Mouse (Mus musculus) embryonic stem cell, embryonic (primary cell): ENCODE measurements at regions not wholly inside any gene's neighbourhood (a gene's known extent, or its start where the extent isn't known, plus 50 kb on each side); places are given as distances from the start of the nearest gene placed in this dataset.

ENCODE experiments used
- CTCF ChIA-PET, 4 experiments: fragments of 300-600 bp in 2 of 4; fragments of 350-600 bp in 2 of 4; sonication (Branson Sonifier 250); formaldehyde crosslinking; loops; one replicate each; lab custom pipeline; 2022; ENCODE audit warnings: inconsistent platforms in 2 of 4; lab: Charles Lee
- POLR2A ChIA-PET, 4 experiments: fragments of 300-600 bp in 2 of 4; fragments of 350-600 bp in 2 of 4; sonication (Branson Sonifier 250); formaldehyde crosslinking; loops; one replicate each; lab custom pipeline; 2022; ENCODE audit warnings: antibody characterized with exemption in 4 of 4, inconsistent platforms in 1 of 4; lab: Charles Lee

- CTCF ChIA-PET = interaction anchor here in 2 of 4 experiments (1.3 to 1.5 kb wide), 1 partner anchor 16 kb away, joined by 6 to 7 read pairs; no protein-coding TSS in a partner anchor
These were observed 50.9 kb upstream of the Tpp2 start for GRCm38 (mm10) chr1:43882576-43882975.

GRCm38 (mm10) chr1:43880396-43880795, 52.8 kb upstream of the Uxs1 start:
- ChIA-PET POLR2A (no interaction called here), CTCF (no interaction called here)

More at GRCm38 (mm10) chr1:43882576-43882975, 50.9 kb upstream of the Tpp2 start:
- POLR2A ChIA-PET = interaction anchor here in 3 of 4 experiments (0.6 to 2.2 kb wide), 15 partner anchors 10 to 352 kb away, joined by 3 to 12 read pairs (median 3); partner anchors contain the start of gene Tpp2 (in 2 of the 3)

- ChIA-PET CTCF (no interaction called here), POLR2A (no interaction called here)
These were observed 52.3 kb upstream of the Uxs1 start for GRCm38 (mm10) chr1:43879896-43880295.

- POLR2A ChIA-PET = interaction anchor here in 2 of 4 experiments (0.6 to 0.9 kb wide), 2 partner anchors 43 to 61 kb away, joined by 3 read pairs; no protein-coding TSS in a partner anchor
- CTCF ChIA-PET = no interaction called here
These were observed 51.6 kb upstream of the Uxs1 start for GRCm38 (mm10) chr1:43879163-43879562.

GRCm38 (mm10) chr1:43878163-43878562, 50.6 kb upstream of the Uxs1 start:
- CTCF ChIA-PET = no interaction called here

GRCm38 (mm10) chr1:43877704-43878103, 50.1 kb upstream of the Uxs1 start:
- POLR2A ChIA-PET = interaction anchor here in 2 of 4 experiments (0.6 to 1.0 kb wide), 2 partner anchors 56 to 137 kb away, joined by 4 to 5 read pairs; partner anchors contain the start of gene Tpp2 (in 1 of the 2)
- CTCF ChIA-PET = no interaction called here

More at GRCm38 (mm10) chr1:43878163-43878562, 50.6 kb upstream of the Uxs1 start:
- POLR2A ChIA-PET = interaction anchor here in 2 of 4 experiments (0.6 to 1.0 kb wide), 2 partner anchors 55 to 137 kb away, joined by 4 to 5 read pairs; partner anchors contain the start of gene Tpp2 (in 1 of the 2)
